Mouse (Mus musculus): ENCODE results near the gene Trim34b. TPM values are rescaled to one million over a fixed set of nuclear protein-coding genes. Genes with fewer than 3 reads are reported as not detected.
"Not testable (repeated sequence)": the region's sequence is repeated elsewhere in the genome, so short reads cannot be mapped to it uniquely, and the experiment has no call there.

Trim34b gene
- total and polyA plus RNA-seq, 3 experiments: 0.69 to 0.74 TPM; not detected in 1

- not testable (repeated sequence) for H3K4me3 ChIP-seq (ENCODE audit: control insufficient read depth in 1 of 2, insufficient read depth in 1 of 2, low read depth in 2 of 2, low read length in 2 of 2)
Measured at GRCm38 (mm10) chr7:104315369-104316080, 13.7 kb upstream of the Trim34b start, which contains the start of gene Trim12a. Gene Trim12a, minus strand, starts transcription at chr7:104315466.

DNA sequence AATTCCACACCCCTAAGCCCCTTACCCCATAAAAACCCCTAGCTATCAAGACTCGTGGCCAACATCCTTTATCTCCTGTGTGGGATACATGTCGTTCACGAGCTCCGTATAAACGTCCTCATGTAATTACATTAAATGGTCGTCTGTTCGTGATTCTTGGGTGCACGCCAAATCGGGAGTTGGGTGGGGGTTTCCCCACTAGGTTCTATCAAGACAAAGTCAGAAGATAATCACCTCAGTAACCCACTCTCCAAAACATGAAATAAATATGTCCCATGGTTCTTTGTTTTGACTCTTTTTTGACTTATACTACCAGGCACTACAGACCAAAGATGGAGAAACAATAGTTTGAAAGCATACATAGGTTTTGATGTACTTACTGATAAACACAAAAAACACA lies 7.2 kb upstream of the Trim34b start:
- Histone ChIP-seq H3K9me3 (replicated peaks; ENCODE audit: insufficient read depth, low read length) (no peaks in the 10 kb centered on the region), H3K27ac (ENCODE audit: control insufficient read depth, low read depth, low read length) (no peak overlapping the region), H3K4me3 (ENCODE audit: control insufficient read depth in 1 of 2, insufficient read depth in 1 of 2, low read depth in 2 of 2, low read length in 2 of 2) (no peak overlapping the region), H3K4me1 (ENCODE audit: control insufficient read depth in 1 of 2, insufficient read depth in 2 of 2, low read length in 2 of 2) (no peaks in the 10 kb centered on the region), H3K9ac (ENCODE audit: control insufficient read depth, low read depth, low read length, poor library complexity, severe bottlenecking) (no peak overlapping the region), H3K79me2 (ENCODE audit: control insufficient read depth, insufficient read depth, low read length, poor library complexity) (no peaks in the 10 kb centered on the region), H3K27me3 (ENCODE audit: control insufficient read depth in 1 of 2, insufficient read depth in 2 of 2, low read length in 2 of 2) (no peaks in the 10 kb centered on the region), H3K36me3 (ENCODE audit: control insufficient read depth in 1 of 2, insufficient read depth in 2 of 2, low read length in 2 of 2) (no peaks in the 10 kb centered on the region)
- TF ChIP-seq GATA1 (IDR thresholded peaks at IDR 0.05; ENCODE audit: low read depth, low read length) (no peak), BHLHE40 (IDR thresholded peaks at IDR 0.05; ENCODE audit: borderline replicate concordance, low read depth, low read length) (no peak), USF2 (IDR thresholded peaks at IDR 0.05; ENCODE audit: borderline replicate concordance in 1 of 2, insufficient read depth in 1 of 2, low read depth in 1 of 2, low read length in 2 of 2) (no peak), POLR2AphosphoS5 (IDR thresholded peaks at IDR 0.05; ENCODE audit: borderline replicate concordance, low read depth, low read length) (no peak), ZC3H11A (IDR thresholded peaks at IDR 0.05; ENCODE audit: low read depth, low read length) (no peak), UBTF (IDR thresholded peaks at IDR 0.05; ENCODE audit: borderline replicate concordance, insufficient read depth, low read depth, low read length) (no peak), MAZ (IDR thresholded peaks at IDR 0.05; ENCODE audit: low read depth, low read length) (no peak), MYC (IDR thresholded peaks at IDR 0.05; ENCODE audit: low read depth, low read length) (no peak), MXI1 (IDR thresholded peaks at IDR 0.05; ENCODE audit: low read depth, low read length) (no peak), ZKSCAN1 (IDR thresholded peaks at IDR 0.05; ENCODE audit: low read depth, low read length) (no peak), MAFK (IDR thresholded peaks at IDR 0.05; ENCODE audit: borderline replicate concordance, low read depth, low read length) (no peak), TAL1 (IDR thresholded peaks at IDR 0.05; ENCODE audit: low read length) (no peak), POLR2A (IDR thresholded peaks at IDR 0.05; ENCODE audit: control insufficient read depth in 1 of 2, insufficient read depth in 1 of 2, low read depth in 1 of 2, low read length in 2 of 2, poor library complexity in 1 of 2) (no peak), SMC3 (IDR thresholded peaks at IDR 0.05; ENCODE audit: low read depth, low read length) (no peak), ETS1 (IDR thresholded peaks at IDR 0.05; ENCODE audit: low read depth, low read length) (no peak), MEF2A (IDR thresholded peaks at IDR 0.05; ENCODE audit: extremely low read depth, insufficient replicate concordance, low read depth, low read length, poor library complexity, severe bottlenecking) (no peak), SIN3A (IDR thresholded peaks at IDR 0.05; ENCODE audit: low read length) (no peak), ELF1 (IDR thresholded peaks at IDR 0.05; ENCODE audit: low read depth, low read length) (no peak), EP300 (IDR thresholded peaks at IDR 0.05; ENCODE audit: low read depth in 1 of 2, low read length in 2 of 2) (no peak), E2F4 (IDR thresholded peaks at IDR 0.05; ENCODE audit: borderline replicate concordance, low read depth, low read length) (no peak)
- no peak for DNase-seq (ENCODE audit: low read depth, low spot score)

More at GRCm38 (mm10) chr7:104315369-104316080, 13.7 kb upstream of the Trim34b start, which contains the start of gene Trim12a:
- H3K27me3 ChIP-seq (ENCODE audit: control insufficient read depth in 1 of 2, insufficient read depth in 2 of 2, low read length in 2 of 2); H3K9ac ChIP-seq (ENCODE audit: control insufficient read depth, low read depth, low read length, poor library complexity, severe bottlenecking); H3K9me3 ChIP-seq (replicated peaks; ENCODE audit: insufficient read depth, low read length); H3K4me1 ChIP-seq (ENCODE audit: control insufficient read depth in 1 of 2, insufficient read depth in 2 of 2, low read length in 2 of 2); H3K36me3 ChIP-seq (ENCODE audit: control insufficient read depth in 1 of 2, insufficient read depth in 2 of 2, low read length in 2 of 2); DNase-seq (ENCODE audit: low read depth, low spot score); H3K79me2 ChIP-seq (ENCODE audit: control insufficient read depth, insufficient read depth, low read length, poor library complexity); H3K27ac ChIP-seq (ENCODE audit: control insufficient read depth, low read depth, low read length): not testable (repeated sequence)

DNA sequence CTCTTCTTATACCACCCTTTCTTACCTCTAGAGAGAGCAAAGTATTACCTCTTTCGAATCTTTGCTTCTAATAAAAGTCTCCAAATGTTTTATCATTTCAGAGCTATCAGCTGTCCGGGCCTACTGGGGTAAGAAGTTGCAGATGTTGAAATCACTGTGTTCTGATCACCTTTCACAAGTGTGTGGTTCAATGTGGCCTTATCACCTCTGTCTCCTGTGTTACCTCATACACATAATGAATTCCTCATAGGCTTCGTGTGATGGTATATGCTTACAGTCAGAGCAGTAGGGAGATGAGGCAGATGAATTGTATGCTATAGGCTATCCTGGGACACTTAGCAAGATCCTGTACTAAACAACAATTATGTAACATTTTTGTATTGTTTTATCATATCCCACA lies 6.3 kb downstream of the Trim34b start:
- H3K36me3 ChIP-seq (ENCODE audit: control insufficient read depth in 1 of 2, insufficient read depth in 2 of 2, low read length in 2 of 2); H3K27ac ChIP-seq (ENCODE audit: control insufficient read depth, low read depth, low read length); DNase-seq (ENCODE audit: low read depth, low spot score); H3K79me2 ChIP-seq (ENCODE audit: control insufficient read depth, insufficient read depth, low read length, poor library complexity); H3K4me3 ChIP-seq (ENCODE audit: control insufficient read depth in 1 of 2, insufficient read depth in 1 of 2, low read depth in 2 of 2, low read length in 2 of 2); H3K9ac ChIP-seq (ENCODE audit: control insufficient read depth, low read depth, low read length, poor library complexity, severe bottlenecking); H3K4me1 ChIP-seq (ENCODE audit: control insufficient read depth in 1 of 2, insufficient read depth in 2 of 2, low read length in 2 of 2); H3K9me3 ChIP-seq (replicated peaks; ENCODE audit: insufficient read depth, low read length); H3K27me3 ChIP-seq (ENCODE audit: control insufficient read depth in 1 of 2, insufficient read depth in 2 of 2, low read length in 2 of 2): not testable (repeated sequence)

GRCm38 (mm10) chr7:104340744-104341143 lies 11.5 kb downstream of the Trim34b start:
- not testable (repeated sequence) for H3K27me3 ChIP-seq (ENCODE audit: control insufficient read depth in 1 of 2, insufficient read depth in 2 of 2, low read length in 2 of 2); H3K9ac ChIP-seq (ENCODE audit: control insufficient read depth, low read depth, low read length, poor library complexity, severe bottlenecking); H3K9me3 ChIP-seq (replicated peaks; ENCODE audit: insufficient read depth, low read length); H3K27ac ChIP-seq (ENCODE audit: control insufficient read depth, low read depth, low read length); H3K79me2 ChIP-seq (ENCODE audit: control insufficient read depth, insufficient read depth, low read length, poor library complexity); DNase-seq (ENCODE audit: low read depth, low spot score); H3K4me3 ChIP-seq (ENCODE audit: control insufficient read depth in 1 of 2, insufficient read depth in 1 of 2, low read depth in 2 of 2, low read length in 2 of 2); H3K4me1 ChIP-seq (ENCODE audit: control insufficient read depth in 1 of 2, insufficient read depth in 2 of 2, low read length in 2 of 2); H3K36me3 ChIP-seq (ENCODE audit: control insufficient read depth in 1 of 2, insufficient read depth in 2 of 2, low read length in 2 of 2)

Data from MEL (cell line).